Mouse (Mus musculus) neural tube, embryonic 14.5 days (tissue): ENCODE measurements at regions not wholly inside any gene's neighbourhood (a gene's known extent, or its start where the extent isn't known, plus 50 kb on each side); places are given as distances from the start of the nearest gene placed in this dataset.
"Not testable (repeated sequence)": the region's sequence is repeated elsewhere in the genome, so short reads cannot be mapped to it uniquely, and the experiment has no call there.

Experiments
- ATAC-seq: fragments of 200-750 bp; cut with Nextera tagmentation; 2 replicates; pipeline ENCODE4 v1.8.0; 2017; ENCODE audit warnings: low read depth, mild to moderate bottlenecking, moderate TSS enrichment, moderate library complexity
- H3K27ac ChIP-seq: fragments of 300-500 bp; sonication (generic); 2 replicates; pipeline ENCODE4 v1.5.1; 2014; ENCODE audit warnings: low read depth, mild to moderate bottlenecking, control low read depth, low read length, moderate library complexity, mixed read lengths
- H3K27me3 ChIP-seq: fragments of 300-500 bp; sonication (generic); 2 replicates; pipeline ENCODE4 v1.6.1; 2014; ENCODE audit warnings: low read length; ENCODE audit not compliant: control insufficient read depth, insufficient read depth
- H3K36me3 ChIP-seq: fragments of 300-500 bp; sonication (generic); 2 replicates; pipeline ENCODE4 v1.6.1; 2014; ENCODE audit warnings: low read length, mixed read lengths; ENCODE audit not compliant: control insufficient read depth, insufficient read depth
- H3K4me1 ChIP-seq: fragments of 300-500 bp; sonication (generic); 2 replicates; pipeline ENCODE4 v1.6.1; 2014; ENCODE audit warnings: low read length; ENCODE audit not compliant: control insufficient read depth, insufficient read depth
- H3K4me2 ChIP-seq: fragments of 300-500 bp; sonication (generic); 2 replicates; pipeline ENCODE4 v1.6.1; 2014; ENCODE audit warnings: mild to moderate bottlenecking, low read depth, low read length, control low read depth
- H3K4me3 ChIP-seq: fragments of 300-500 bp; sonication (generic); 2 replicates; pipeline ENCODE4 v1.5.1; 2014; ENCODE audit warnings: low read depth, low read length, control low read depth, mixed read lengths
- H3K9ac ChIP-seq: fragments of 300-500 bp; sonication (generic); replicated peaks from 2 replicates; pipeline ENCODE4 v1.6.1; 2014; ENCODE audit warnings: low read depth, mild to moderate bottlenecking, control low read depth, low read length, mixed read lengths
- H3K9me3 ChIP-seq: fragments of 300-500 bp; sonication (generic); 2 replicates; pipeline ENCODE4 v1.6.1; 2016; ENCODE audit warnings: low read length; ENCODE audit not compliant: control insufficient read depth
- WGBS: fragments of 180-500 bp; shearing (Covaris S2); extraction: QIAGEN DNeasy Blood & Tissue Kit; methylation state at CpG from one replicate; pipeline ENCODE4 v1.1.7; 2014; 5-methylcytosine and 5-hydroxymethylcytosine counted together

- no peak overlapping the region for H3K9ac ChIP-seq
- ATAC-seq, result no peak
- H3K36me3 ChIP-seq, result no peaks in the 10 kb centered on the region
- no peaks in the 10 kb centered on the region for H3K27me3 ChIP-seq
- H3K9me3 ChIP-seq, result no peaks in the 10 kb centered on the region
- H3K4me3 ChIP-seq, result no peak overlapping the region
- H3K4me1 ChIP-seq, result no peaks in the 10 kb centered on the region
- H3K27ac ChIP-seq, result no peak overlapping the region
- H3K4me2 ChIP-seq, result no peak overlapping the region
- WGBS, result 31% methylated on average over 2 of the region's 2 CpGs
Measured at GRCm38 (mm10) chr13:46026018-46026417, 61.2 kb upstream of the Atxn1 start.

GRCm38 (mm10) chr13:46023630-46024041, 58.8 kb upstream of the Atxn1 start:
- Histone ChIP-seq H3K27ac (no peak overlapping the region), H3K4me3 (no peak overlapping the region), H3K36me3 (no peaks in the 10 kb centered on the region), H3K4me2 (no peak overlapping the region), H3K27me3 (no peaks in the 10 kb centered on the region), H3K9ac (no peak overlapping the region), H3K9me3 (no peaks in the 10 kb centered on the region), H3K4me1 (no peaks in the 10 kb centered on the region)
- WGBS, result 44% methylated on average over 5 of the region's 5 CpGs
- ATAC-seq, result no peak

GRCm38 (mm10) chr13:46023187-46023586, 58.4 kb upstream of the Atxn1 start:
- H3K9me3 ChIP-seq, result no peaks in the 10 kb centered on the region
- H3K9ac ChIP-seq, result no peak overlapping the region
- no peak overlapping the region for H3K4me3 ChIP-seq
- no peaks in the 10 kb centered on the region for H3K4me1 ChIP-seq
- 44% methylated on average over 5 of the region's 5 CpGs for WGBS
- no peak for ATAC-seq
- no peak overlapping the region for H3K4me2 ChIP-seq
- no peaks in the 10 kb centered on the region for H3K36me3 ChIP-seq
- no peak overlapping the region for H3K27ac ChIP-seq
- H3K27me3 ChIP-seq, result no peaks in the 10 kb centered on the region

- no peaks in the 10 kb centered on the region for H3K9me3 ChIP-seq
- no peak overlapping the region for H3K9ac ChIP-seq
- ATAC-seq, result no peak
- H3K4me3 ChIP-seq, result no peak overlapping the region
- H3K27ac ChIP-seq, result no peak overlapping the region
- no peaks in the 10 kb centered on the region for H3K4me1 ChIP-seq
- no peaks in the 10 kb centered on the region for H3K36me3 ChIP-seq
- no peak overlapping the region for H3K4me2 ChIP-seq
- H3K27me3 ChIP-seq, result no peaks in the 10 kb centered on the region
- 93% methylated on average over 6 of the region's 6 CpGs for WGBS
Measured at GRCm38 (mm10) chr13:46020945-46021835, 56.4 kb upstream of the Atxn1 start.

GRCm38 (mm10) chr13:46019431-46020166, 54.8 kb upstream of the Atxn1 start:
- Histone ChIP-seq H3K36me3 (no peaks in the 10 kb centered on the region), H3K4me2 (no peak overlapping the region), H3K4me3 (no peak overlapping the region), H3K27ac (no peak overlapping the region), H3K27me3 (no peaks in the 10 kb centered on the region), H3K9me3 (no peaks in the 10 kb centered on the region), H3K9ac (no peak overlapping the region), H3K4me1 (no peaks in the 10 kb centered on the region)
- no peak for ATAC-seq
- 26% methylated on average over 9 of the region's 9 CpGs for WGBS

- no peaks in the 10 kb centered on the region for H3K36me3 ChIP-seq
- 75% methylated on average over 13 of the region's 13 CpGs for WGBS
- no peak overlapping the region for H3K4me2 ChIP-seq
- H3K27me3 ChIP-seq, result no peaks in the 10 kb centered on the region
- no peak overlapping the region for H3K27ac ChIP-seq
- no peak overlapping the region for H3K4me3 ChIP-seq
- no peaks in the 10 kb centered on the region for H3K4me1 ChIP-seq
- no peaks in the 10 kb centered on the region for H3K9me3 ChIP-seq
- no peak overlapping the region for H3K9ac ChIP-seq
- no peak for ATAC-seq
Measured at GRCm38 (mm10) chr13:46018903-46019430, 54.2 kb upstream of the Atxn1 start.

- Histone ChIP-seq H3K27ac (no peak overlapping the region), H3K4me3 (no peak overlapping the region), H3K4me2 (no peak overlapping the region), H3K27me3 (no peaks in the 10 kb centered on the region), H3K4me1 (no peaks in the 10 kb centered on the region), H3K9ac (no peak overlapping the region), H3K36me3 (no peaks in the 10 kb centered on the region), H3K9me3 (no peaks in the 10 kb centered on the region)
- WGBS, result 96% methylated on average over 5 of the region's 5 CpGs
- no peak for ATAC-seq
Measured at GRCm38 (mm10) chr13:46017742-46018141, 52.9 kb upstream of the Atxn1 start.

- H3K36me3 ChIP-seq, H3K4me1 ChIP-seq, H3K9ac ChIP-seq, H3K4me2 ChIP-seq, H3K27ac ChIP-seq, H3K27me3 ChIP-seq, H3K4me3 ChIP-seq, ATAC-seq, H3K9me3 ChIP-seq: not testable (repeated sequence)
- WGBS, result 74% methylated on average over 2 of the region's 2 CpGs
Measured at GRCm38 (mm10) chr13:46017011-46017410, 52.2 kb upstream of the Atxn1 start.

- Histone ChIP-seq H3K4me3 (no peak overlapping the region), H3K4me2 (no peak overlapping the region), H3K9me3 (no peaks in the 10 kb centered on the region), H3K36me3 (no peaks in the 10 kb centered on the region), H3K27ac (no peak overlapping the region), H3K27me3 (no peaks in the 10 kb centered on the region), H3K9ac (no peak overlapping the region), H3K4me1 (no peaks in the 10 kb centered on the region)
- no peak for ATAC-seq
- 87% methylated on average over 7 of the region's 7 CpGs for WGBS
Measured at GRCm38 (mm10) chr13:46015231-46015630, 50.4 kb upstream of the Atxn1 start.
